7 mouse cellular contexts compared by ENCODE assay signal in the genomic region with DNA sequence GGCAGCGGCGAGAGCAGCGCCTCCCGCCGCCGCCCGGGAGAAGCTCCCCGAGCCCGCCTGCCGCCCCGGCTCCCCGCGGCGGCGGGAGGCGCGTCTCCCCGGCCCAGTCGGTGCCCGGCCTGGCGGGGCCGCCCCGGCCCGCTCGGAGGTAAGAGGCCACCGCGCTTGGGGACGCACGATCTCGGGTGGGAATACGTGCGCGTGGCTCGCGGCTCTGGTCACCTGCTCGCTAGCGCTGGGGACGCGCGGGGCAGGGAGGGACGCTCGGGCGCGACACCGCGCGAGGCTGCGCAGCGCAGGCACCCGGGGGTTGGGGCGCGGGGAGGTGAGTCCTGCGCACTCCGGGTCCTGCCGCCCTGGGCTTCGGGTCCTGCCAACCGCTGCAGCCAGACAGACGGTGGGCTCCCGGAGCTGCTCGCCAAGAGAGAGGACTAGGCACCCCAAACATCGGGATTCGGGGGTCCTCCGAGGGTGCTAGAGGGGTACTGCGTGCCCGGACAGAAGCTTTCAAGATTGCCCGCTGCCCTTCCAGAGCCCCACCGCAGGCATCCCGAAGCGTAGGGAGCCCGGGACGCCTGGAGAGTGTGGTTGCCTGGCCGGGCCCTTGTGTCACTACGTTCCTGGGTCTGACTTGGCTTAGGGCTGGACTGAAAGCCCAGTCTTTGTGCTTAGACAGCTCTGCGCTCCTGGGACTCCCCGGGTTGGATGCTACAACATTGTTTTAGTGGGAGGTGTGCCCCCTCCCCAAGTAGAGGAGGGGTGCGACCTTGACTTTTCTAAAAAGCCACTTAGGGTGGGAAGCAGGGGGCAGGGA. TPM values are rescaled to one million over a fixed set of nuclear protein-coding genes. Genes with fewer than 3 reads are reported as not detected.
DNase-seq lines count a peak whose midpoint lies in the region; ATAC-seq and TF ChIP-seq lines count a peak whose summit lies in the region.

No protein-coding gene starts in this region.

- peak overlapping the region; percentile 75 for H3K4me3 ChIP-seq in embryonic facial prominence, embryonic 15.5 days (replicated peaks)
- H3K4me3 ChIP-seq in hindbrain, embryonic 10.5 days = peak overlapping the region; percentile 77
- peak overlapping the region; percentile 73 for H3K4me3 ChIP-seq in left cerebral cortex, adult 2 months
- peak overlapping the region; percentile 76 for H3K4me3 ChIP-seq in midbrain, embryonic 13.5 days (replicated peaks)
- H3K4me3 ChIP-seq in stomach, postnatal 0 days (ENCODE audit: low read depth, low read length) = peak overlapping the region; percentile 78

- peaks cover 27% of the 10 kb centered on the region for H3K4me1 ChIP-seq in embryonic facial prominence, embryonic 15.5 days
- H3K4me1 ChIP-seq in hindbrain, embryonic 10.5 days (replicated peaks) = peaks cover 31% of the 10 kb centered on the region
- peaks cover 21% of the 10 kb centered on the region for H3K4me1 ChIP-seq in midbrain, embryonic 13.5 days (replicated peaks)
- H3K4me1 ChIP-seq in stomach, postnatal 0 days (replicated peaks; ENCODE audit: control insufficient read depth, insufficient read depth) = no peaks in the 10 kb centered on the region

- WGBS in embryonic facial prominence, embryonic 15.5 days = under 1% methylated on average over 50 of the region's 76 CpGs
- WGBS in hindbrain, embryonic 10.5 days = under 1% methylated on average over 75 of the region's 76 CpGs
- WGBS in midbrain, embryonic 13.5 days = under 1% methylated on average over 62 of the region's 76 CpGs
- WGBS in stomach, postnatal 0 days = 1% methylated on average over 62 of the region's 76 CpGs

- peak; percentile 61 for ATAC-seq in embryonic facial prominence, embryonic 15.5 days (ENCODE audit: insufficient number of reproducible peaks, low FRiP score, low TSS enrichment, low read depth)
- peak; percentile 85 for ATAC-seq in midbrain, embryonic 13.5 days
- peak; percentile 52 for ATAC-seq in stomach, postnatal 0 days (ENCODE audit: low FRiP score, low TSS enrichment)

- peaks cover 43% of the 10 kb centered on the region for H3K27me3 ChIP-seq in embryonic facial prominence, embryonic 15.5 days
- H3K27me3 ChIP-seq in hindbrain, embryonic 10.5 days (ENCODE audit: insufficient read depth, poor library complexity, severe bottlenecking) = peaks cover 68% of the 10 kb centered on the region
- H3K27me3 ChIP-seq in midbrain, embryonic 13.5 days = peaks cover 63% of the 10 kb centered on the region
- H3K27me3 ChIP-seq in stomach, postnatal 0 days (ENCODE audit: control insufficient read depth, insufficient read depth, low read length) = no peaks in the 10 kb centered on the region

- intact Hi-C loops in left cerebral cortex, adult 2 months (cut with DNase I) = loop anchor here (1.0 to 10.0 kb wide), 4 partner anchors 17 to 341 kb away; partner anchors contain the start of gene Cnot11

- no peaks in the 10 kb centered on the region for H3K9me3 ChIP-seq in embryonic facial prominence, embryonic 15.5 days (replicated peaks)
- H3K9me3 ChIP-seq in hindbrain, embryonic 10.5 days = no peaks in the 10 kb centered on the region
- H3K9me3 ChIP-seq in midbrain, embryonic 13.5 days = no peaks in the 10 kb centered on the region
- no peaks in the 10 kb centered on the region for H3K9me3 ChIP-seq in stomach, postnatal 0 days (ENCODE audit: control insufficient read depth, low read length)

- H3K9ac ChIP-seq in embryonic facial prominence, embryonic 15.5 days = peak overlapping the region; percentile 50
- H3K9ac ChIP-seq in midbrain, embryonic 13.5 days (replicated peaks) = peak overlapping the region; percentile 71
- peak overlapping the region; percentile 82 for H3K9ac ChIP-seq in stomach, postnatal 0 days (ENCODE audit: low read length)

- H3K27ac ChIP-seq in embryonic facial prominence, embryonic 15.5 days (replicated peaks) = no peak overlapping the region; the same call in 1 of the 2 replicates
- peak overlapping the region; percentile 71 for H3K27ac ChIP-seq in hindbrain, embryonic 10.5 days
- peak overlapping the region; percentile 96 for H3K27ac ChIP-seq in left cerebral cortex, adult 2 months
- no peak overlapping the region for H3K27ac ChIP-seq in midbrain, embryonic 13.5 days
- peak overlapping the region; percentile 82 for H3K27ac ChIP-seq in stomach, postnatal 0 days (replicated peaks)

- no peak for TF ChIP-seq EP300 in stomach, postnatal 0 days (optimal IDR thresholded peaks at IDR 0.05)

- H3K36me3 ChIP-seq in embryonic facial prominence, embryonic 15.5 days = no peaks in the 10 kb centered on the region
- H3K36me3 ChIP-seq in hindbrain, embryonic 10.5 days = no peaks in the 10 kb centered on the region
- H3K36me3 ChIP-seq in midbrain, embryonic 13.5 days = no peaks in the 10 kb centered on the region
- H3K36me3 ChIP-seq in stomach, postnatal 0 days (ENCODE audit: control insufficient read depth, insufficient read depth, low read length) = no peaks in the 10 kb centered on the region

- no peak for TF ChIP-seq CTCF in left cerebral cortex, adult 2 months (IDR thresholded peaks at IDR 0.05)
- TF ChIP-seq CTCF in stomach, postnatal 0 days (IDR thresholded peaks at IDR 0.05; ENCODE audit: low read depth) = no peak

- peak; percentile 48 for DNase-seq in Muller cell, postnatal 12 days (ENCODE audit: inconsistent ontology term)
- peak; percentile 57 for DNase-seq in adrenal gland, postnatal 25 days
- DNase-seq in hindbrain, embryonic 10.5 days (ENCODE audit: low spot score) = peak; percentile 55
- peak; percentile 65 to 71 for DNase-seq in left cerebral cortex, adult 2 months (ENCODE audit: extremely low spot score in 1 of 2, low spot score in 2 of 2)
- DNase-seq in stomach, postnatal 0 days (ENCODE audit: low spot score) = peak; percentile 76

- peak overlapping the region; percentile 99 for H3K4me2 ChIP-seq in embryonic facial prominence, embryonic 15.5 days (replicated peaks)
- H3K4me2 ChIP-seq in midbrain, embryonic 13.5 days (replicated peaks) = peak overlapping the region; percentile 99
- peak overlapping the region; percentile 100 for H3K4me2 ChIP-seq in stomach, postnatal 0 days (replicated peaks; ENCODE audit: low read depth)

RNA-seq across cellular contexts. Expression of gene Npas2, which starts 0.5 kb away (rescaled TPM):
- 1.0 and 2.5 TPM in 2 replicates for total RNA-seq in adrenal gland, postnatal 25 days (2021)
- polyA plus RNA-seq in embryonic facial prominence, embryonic 15.5 days (2015; fragmentation: Nextera tagmentation; extraction: Ambion mirVana) = 3.3 and 4.0 TPM in 2 replicates
- polyA plus RNA-seq in hindbrain, embryonic 10.5 days (2016; fragmentation: Nextera tagmentation; extraction: Ambion mirVana) = 0.05 and 0.21 TPM in 2 replicates
- total RNA-seq in left cerebral cortex, adult 2 months (2021) = 10 to 100 TPM; 65.7 to 75.6 TPM
- 0.15 and 0.46 TPM in 2 replicates for polyA plus RNA-seq in midbrain, embryonic 13.5 days (2015; fragmentation: Nextera tagmentation; extraction: Ambion mirVana)
- 1.7 and 2.3 TPM in 2 replicates for polyA plus RNA-seq in stomach, postnatal 0 days (2015; fragmentation: Nextera tagmentation; extraction: Ambion mirVana)

Comparison
In these comparisons a context has a peak if more than half of its experiments do, and no peak if none do; other contexts are left out.
1. H3K27ac ChIP-seq: peak in hindbrain, embryonic 10.5 days (single experiment), left cerebral cortex, adult 2 months (single experiment) and stomach, postnatal 0 days (single experiment); none in embryonic facial prominence, embryonic 15.5 days (single experiment) and midbrain, embryonic 13.5 days (single experiment).
2. Peak in every context shown above with its lines, with median percentiles within 50 percentile points of each other: DNase-seq, ATAC-seq, H3K4me2 ChIP-seq, H3K4me3 ChIP-seq and H3K9ac ChIP-seq.